8 mouse cellular contexts compared by ENCODE assay signal in genomic region chr7:62463878-62464755, GRCm38 (mm10). TPM values are rescaled to one million over a fixed set of nuclear protein-coding genes. Genes with fewer than 3 reads are reported as not detected.
DNase-seq lines count a peak whose midpoint lies in the region; ATAC-seq lines count a peak whose summit lies in the region.

TSS of gene Peg12 (minus strand) at chr7:62464510.

- 18% methylated on average over 61 of the region's 82 CpGs for WGBS in hindbrain, embryonic 15.5 days

- peak; percentile 83 for ATAC-seq in hindbrain, embryonic 15.5 days (ENCODE audit: low FRiP score, low read depth)
- peak; percentile 79 for ATAC-seq in megakaryocyte progenitor cell, adult 5-6 weeks (replicated peaks; ENCODE audit: poor library complexity)
- no peak for ATAC-seq in erythroid progenitor cell, adult 5-6 weeks (replicated peaks; ENCODE audit: low FRiP score, poor library complexity, severe bottlenecking)

- H3K4me1 ChIP-seq in hindbrain, embryonic 15.5 days (replicated peaks), result peaks cover 8% of the 10 kb centered on the region; the same call in 1 of the 2 replicates

- H3K4me3 ChIP-seq in hindbrain, embryonic 15.5 days, result peak within 1 kb of the TSS; percentile 56

- no peaks in the 10 kb centered on the region for H3K36me3 ChIP-seq in hindbrain, embryonic 15.5 days

- intact Hi-C loops in left cerebral cortex, postnatal 14 days (cut with DNase I), result no loop called here

- H3K27ac ChIP-seq in hindbrain, embryonic 15.5 days (replicated peaks), result peak within 1 kb of the TSS; percentile 78

- peak; percentile 52 for DNase-seq in adipocyte (ENCODE audit: low spot score)
- peak; percentile 53 to 65 for DNase-seq in cerebellum, postnatal 10 days
- DNase-seq in gastrocnemius, adult 18-20 months (ENCODE audit: low spot score), result peak; percentile 30
- peak; percentile 34 to 35 for DNase-seq in left cerebral cortex, postnatal 14 days (ENCODE audit: low spot score in 2 of 2)
- DNase-seq in right cerebral cortex, postnatal 4 days, result peak; percentile 47

- no peaks in the 10 kb centered on the region for H3K9me3 ChIP-seq in hindbrain, embryonic 15.5 days

- H3K4me2 ChIP-seq in hindbrain, embryonic 15.5 days, result peak within 1 kb of the TSS; percentile 73

- H3K9ac ChIP-seq in hindbrain, embryonic 15.5 days, result peak within 1 kb of the TSS; percentile 55

- H3K27me3 ChIP-seq in hindbrain, embryonic 15.5 days, result no peaks in the 10 kb centered on the region

RNA-seq across cellular contexts. Expression of gene Peg12, which starts in this region (rescaled TPM):
- total RNA-seq in gastrocnemius, adult 18-20 months (2021), result under 1 TPM; 0.27 to 0.45 TPM
- polyA plus RNA-seq in hindbrain, embryonic 15.5 days (2015; fragmentation: Nextera tagmentation; extraction: Ambion mirVana), result 10.0 and 12.5 TPM in 2 replicates
- under 1 TPM; 0.53 to 0.64 TPM for total RNA-seq in left cerebral cortex, postnatal 14 days (2021)
- 0.94 and 1.1 TPM in 2 replicates for total RNA-seq in megakaryocyte progenitor cell, adult 5-6 weeks (2015)
- total RNA-seq in megakaryocyte progenitor cell, adult 5-6 weeks (2017), result 2.2 and 2.5 TPM in 2 replicates
- total RNA-seq in erythroid progenitor cell, adult 5-6 weeks (2015; ENCODE audit: low replicate concordance), result not detected in 2 replicates
- not detected in 2 replicates for total RNA-seq in erythroid progenitor cell, adult 5-6 weeks (2017; ENCODE audit: low replicate concordance)

Comparison
In these comparisons a context has a peak if more than half of its experiments do, and no peak if none do; other contexts are left out.
1. Peak in DNase-seq in gastrocnemius, adult 18-20 months; RNA of the gene not detected or under 1 TPM.
2. Peak in DNase-seq in left cerebral cortex, postnatal 14 days; RNA of the gene not detected or under 1 TPM.